Comparison of ENCODE assay signal across 8 mouse cellular contexts in the genomic region with DNA sequence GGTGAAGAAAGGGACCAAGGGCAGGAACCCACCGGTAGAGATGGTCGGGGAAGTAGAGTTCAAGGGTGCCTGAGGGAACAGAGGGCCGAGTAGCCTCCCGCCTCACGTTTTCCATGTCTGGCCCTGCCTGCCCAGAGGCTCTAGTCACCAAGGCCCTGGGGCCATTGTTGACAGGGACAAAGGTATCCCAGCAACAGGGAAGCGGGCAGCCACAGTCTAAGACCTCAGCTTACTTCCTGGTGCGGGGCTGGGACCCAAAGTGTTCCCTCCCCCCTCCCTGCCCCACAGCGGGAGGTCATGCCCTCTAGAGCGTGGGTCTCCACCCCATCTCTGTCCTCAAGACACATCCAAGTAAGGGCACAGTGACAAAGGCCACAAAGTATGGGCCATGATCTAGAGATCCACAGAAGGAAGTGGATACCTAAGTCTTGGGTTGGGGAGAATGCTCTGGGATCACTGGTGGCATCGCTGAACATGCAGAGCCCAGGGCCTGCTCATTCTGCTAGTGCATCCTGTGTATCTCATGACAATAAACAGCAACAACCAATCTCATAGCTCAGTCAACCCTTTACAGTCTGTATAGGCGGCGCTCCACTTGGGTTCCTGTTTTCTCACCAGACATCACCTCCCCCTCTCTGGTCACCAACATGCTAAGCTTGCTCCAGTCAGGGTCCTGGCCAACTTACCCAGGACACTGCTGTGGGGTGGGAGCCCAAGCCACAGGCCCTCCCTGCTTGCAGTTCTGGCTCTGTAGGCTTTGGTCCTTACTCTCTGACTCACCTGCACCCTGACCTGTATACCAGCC. TPM values are rescaled to one million over a fixed set of nuclear protein-coding genes. Genes with fewer than 3 reads are reported as not detected.
DNase-seq lines count a peak whose midpoint lies in the region; ATAC-seq lines count a peak whose summit lies in the region.

4930404N11Rik (minus strand) TSS at position 145 of the 805 bp plus-strand sequence.

- DNase-seq in cerebellum, postnatal 10 days, result peak; percentile 37 to 38
- DNase-seq in cerebellum, adult 11 months, result no peak
- DNase-seq in ZHBTc4 (ENCODE audit: low read depth, low spot score), result peak; percentile 91
- peak; percentile 55 for DNase-seq in lung, postnatal 36 days
- DNase-seq in ovary, postnatal 14 days (ENCODE audit: low spot score), result no peak
- no peak for DNase-seq in urinary bladder, postnatal 10 days (ENCODE audit: low spot score)
- DNase-seq in layer of hippocampus, postnatal 10 days (ENCODE audit: low spot score in 2 of 2), result no peak

- peak; percentile 15 to 30; a peak in 2 of 4 replicates for ATAC-seq in hematopoietic stem cell, adult 5-6 weeks (replicated peaks in 1 of 2; ENCODE audit: insufficient read depth in 1 of 2, low FRiP score in 2 of 2, low TSS enrichment in 1 of 2, low read depth in 1 of 2, poor library complexity in 2 of 2, severe bottlenecking in 2 of 2)

RNA-seq across cellular contexts. Expression of gene 4930404N11Rik, which starts in this region (rescaled TPM):
- total RNA-seq in hematopoietic stem cell, adult 5-6 weeks (2017), result 1.1 and 3.3 TPM in 2 replicates
- total RNA-seq in layer of hippocampus, postnatal 10 days (2021), result under 1 TPM; 0.57 to 0.74 TPM

Comparison
In these comparisons a context has a peak if more than half of its experiments do, and no peak if none do; other contexts are left out.
1. DNase-seq: peak in cerebellum, postnatal 10 days (2 of 2), ZHBTc4 (single experiment) and lung, postnatal 36 days (single experiment); none in cerebellum, adult 11 months (single experiment), ovary, postnatal 14 days (single experiment), urinary bladder, postnatal 10 days (single experiment) and layer of hippocampus, postnatal 10 days (0 of 2).